Mouse (Mus musculus) lung, adult 10 weeks (tissue): Measurements from ENCODE around the gene Taf5l. TPM values are rescaled to one million over a fixed set of nuclear protein-coding genes. Genes with fewer than 3 reads are reported as not detected.

Source experiments
- polyA plus RNA-seq: library from polyadenylated mRNA; stranded (reverse); fragments of 350-450 nt; fragmentation: Illumina TruSeq; extraction: RNeasy Lipid Tissue Mini Kit (QIAGEN cat#74804); gene quantifications from one replicate; pipeline ENCODE4 v1.2.3, GENCODE M21; 2014; ENCODE audit warnings: low read depth, low replicate concordance; ENCODE audit not compliant: insufficient read depth

Taf5l gene
- 15.0 TPM for polyA plus RNA-seq

DNA sequence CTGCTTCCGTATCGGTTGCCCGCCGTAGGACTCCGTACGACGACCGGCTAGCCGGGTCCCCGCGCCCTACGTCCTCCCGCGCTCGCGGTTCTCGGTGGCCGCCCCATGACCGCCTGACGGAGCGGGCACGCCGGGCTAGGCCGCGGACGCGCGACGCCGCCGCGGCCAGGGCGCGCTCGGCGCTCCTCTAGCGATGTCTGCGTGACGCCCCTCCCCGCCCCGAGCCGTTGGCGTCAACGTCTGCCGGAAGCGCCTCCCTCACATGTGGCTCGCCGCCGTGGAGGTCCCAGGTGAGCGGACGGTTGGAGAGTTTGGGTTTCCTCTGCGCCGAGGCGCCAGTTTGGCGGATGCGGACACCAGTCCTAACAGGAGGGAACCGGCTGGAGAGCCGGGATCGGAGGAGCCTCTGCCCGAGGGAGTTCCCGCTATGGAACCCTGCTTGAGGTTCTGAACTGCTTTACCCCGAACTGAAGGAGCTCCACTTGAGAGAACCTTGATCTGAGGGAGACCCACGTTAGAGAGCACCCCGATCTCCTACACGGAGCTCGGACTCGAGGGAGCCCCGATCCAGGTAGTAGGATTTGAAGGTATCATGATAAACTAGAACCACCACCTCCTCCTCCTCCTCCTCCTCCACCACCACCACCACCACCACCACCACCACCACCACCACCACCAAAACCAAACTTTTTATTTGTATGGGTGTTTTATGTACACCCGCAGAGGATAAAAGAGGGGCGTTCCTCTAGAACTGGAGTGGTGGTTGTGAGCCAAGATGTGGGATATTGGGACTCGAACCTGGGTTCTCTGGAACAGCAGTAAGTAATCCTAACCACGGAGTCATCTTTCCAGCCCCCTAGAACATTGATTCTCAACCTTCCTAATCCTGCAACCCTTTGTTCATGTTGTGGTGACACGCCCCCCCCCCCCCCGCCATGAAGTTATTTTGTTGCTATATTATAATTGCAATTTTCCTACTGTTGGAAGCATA lies at the start of gene Taf5l, which contains the start of gene Urb2:
TSS of gene Taf5l (minus strand) at position 161 of the 991 bp plus-strand sequence.
TSS of gene Urb2 (plus strand) at position 272 of the 991 bp plus-strand sequence.

DNA sequence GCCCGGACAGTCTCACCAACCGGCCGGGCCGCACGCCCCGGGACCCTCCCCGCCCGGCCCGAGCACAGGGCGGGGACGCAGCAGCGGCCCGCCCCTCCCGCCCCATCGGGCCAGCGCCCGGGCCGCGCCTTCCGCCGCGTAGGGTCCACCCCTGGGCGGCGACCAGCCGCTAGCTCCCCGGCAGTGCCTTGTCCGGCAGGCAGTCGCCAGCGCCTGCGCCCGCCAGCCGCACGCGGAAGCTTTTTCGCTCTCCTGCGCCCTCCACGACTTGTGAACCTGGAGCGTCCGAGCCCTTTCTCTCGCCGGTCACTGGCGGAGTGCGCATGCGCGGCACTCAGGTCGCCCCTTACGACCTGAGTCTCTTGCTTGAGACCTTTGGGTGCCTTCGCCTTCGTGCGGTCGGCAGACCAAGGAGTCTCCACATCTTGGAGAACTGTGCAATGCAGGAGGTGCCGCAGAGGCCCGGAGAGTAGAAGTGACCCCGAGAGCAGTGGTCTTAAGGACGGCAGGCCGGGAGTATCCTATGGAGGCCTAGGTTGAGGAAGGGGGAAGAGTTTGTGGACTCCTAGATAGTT lies 38.3 kb downstream of the Taf5l start, which contains the start of gene Abcb10:
TSS of gene Abcb10 (minus strand) at position 297 of the 575 bp plus-strand sequence.

DNA sequence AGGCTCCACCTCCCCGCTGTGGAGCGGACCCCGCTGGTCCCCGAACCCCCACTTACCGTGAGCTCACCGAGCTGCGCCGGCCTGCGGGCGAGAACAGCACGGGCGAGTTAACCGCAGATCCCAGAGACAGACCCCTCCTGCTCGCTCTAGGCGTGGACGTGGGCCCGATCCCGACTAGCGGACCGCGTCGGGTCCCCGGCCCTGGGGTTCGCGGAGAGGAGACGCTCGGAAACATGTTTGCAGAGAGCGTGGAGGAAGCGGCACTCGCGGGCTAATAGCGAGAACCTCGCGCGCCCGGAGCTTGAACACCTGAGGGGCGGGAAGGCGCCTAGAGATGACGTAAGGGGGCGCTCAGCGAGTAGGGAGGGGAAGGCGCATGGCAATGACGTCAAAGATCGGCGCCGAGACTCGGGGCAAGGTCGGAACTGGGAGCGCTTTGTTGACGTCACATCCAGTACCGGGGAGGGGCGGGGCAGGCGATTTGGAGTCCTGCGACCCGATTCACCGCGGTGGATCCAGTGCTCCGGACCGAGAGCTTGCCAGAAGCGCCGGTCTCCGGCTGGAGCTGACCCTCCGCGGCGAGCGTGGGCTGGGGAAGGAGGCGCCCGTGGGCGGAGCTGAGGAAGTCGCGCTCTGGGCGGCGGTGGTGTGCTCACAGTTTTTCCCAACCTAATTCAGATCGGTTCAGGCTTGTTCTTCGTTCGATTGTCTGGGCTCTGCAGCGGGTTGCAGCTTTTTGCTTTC lies 72.1 kb downstream of the Taf5l start, which contains the start of gene Nup133:
TSS of gene Nup133 (minus strand) at position 324 of the 744 bp plus-strand sequence.

Other genes with a start within 250 kb of the Taf5l start
- 8.4 TPM for gene Rab4a, start 215.4 kb downstream of the Taf5l start, polyA plus RNA-seq
- 0.55 TPM for gene Ccsap, start 161.2 kb downstream of the Taf5l start, polyA plus RNA-seq
- gene Acta1, start 126.6 kb downstream of the Taf5l start, polyA plus RNA-seq: 0.35 TPM
- 8.5 TPM for gene Nup133, start 72.1 kb downstream of the Taf5l start, polyA plus RNA-seq
- 7.6 TPM for gene Abcb10, start 38.3 kb downstream of the Taf5l start, polyA plus RNA-seq
- 2.2 TPM for gene Urb2, start 111 bp upstream of the Taf5l start, polyA plus RNA-seq
- gene Galnt2, start 210.0 kb upstream of the Taf5l start, polyA plus RNA-seq: 21.1 TPM